Mouse (Mus musculus) heart, embryonic 15.5 days (tissue): Measurements from ENCODE around the gene Epb41l4b. TPM values are rescaled to one million over a fixed set of nuclear protein-coding genes. Genes with fewer than 3 reads are reported as not detected.

Source experiments
- ATAC-seq: fragments of 200-750 bp; cut with Nextera tagmentation; replicated peaks from 2 replicates; pipeline ENCODE4 v1.8.0; 2017; ENCODE audit warnings: low read depth, moderate TSS enrichment; ENCODE audit not compliant: insufficient number of reproducible peaks, insufficient read depth, low FRiP score
- H3K27ac ChIP-seq: fragments of 300-500 bp; sonication (generic); 2 replicates; pipeline ENCODE4 v1.5.1; 2015; ENCODE audit warnings: mild to moderate bottlenecking, inconsistent platforms
- H3K27me3 ChIP-seq: fragments of 300-500 bp; sonication (generic); 2 replicates; pipeline ENCODE4 v1.6.1; 2015; ENCODE audit warnings: inconsistent platforms
- H3K36me3 ChIP-seq: fragments of 300-500 bp; sonication (generic); 2 replicates; pipeline ENCODE4 v1.6.1; 2015; ENCODE audit warnings: mild to moderate bottlenecking, inconsistent platforms
- H3K4me1 ChIP-seq: fragments of 300-500 bp; sonication (generic); replicated peaks from 2 replicates; pipeline ENCODE4 v1.6.1; 2015; ENCODE audit warnings: inconsistent platforms
- H3K4me2 ChIP-seq: fragments of 300-500 bp; sonication (generic); 2 replicates; pipeline ENCODE4 v1.6.1; 2015; ENCODE audit warnings: inconsistent platforms, mild to moderate bottlenecking, moderate library complexity
- H3K4me3 ChIP-seq: fragments of 300-500 bp; sonication (generic); 2 replicates; pipeline ENCODE4 v1.5.1; 2015; ENCODE audit warnings: mild to moderate bottlenecking, inconsistent platforms
- H3K9ac ChIP-seq: fragments of 300-500 bp; sonication (generic); 2 replicates; pipeline ENCODE4 v1.6.1; 2015; ENCODE audit warnings: mild to moderate bottlenecking, inconsistent platforms
- H3K9me3 ChIP-seq: fragments of 300-500 bp; sonication (generic); replicated peaks from 2 replicates; pipeline ENCODE4 v1.6.1; 2016; ENCODE audit warnings: inconsistent platforms
- WGBS: fragments of 180-500 bp; shearing (Covaris S2); methylation state at CpG from one replicate; pipeline ENCODE4 v1.1.7; 2015; ENCODE audit warnings: mixed read lengths; 5-methylcytosine and 5-hydroxymethylcytosine counted together
- polyA plus RNA-seq: library from polyadenylated mRNA; unstranded; fragments of >200 nt; fragmentation: Nextera tagmentation; extraction: Ambion mirVana; gene quantifications from 2 replicates; pipeline ENCODE4 v1.2.1, GENCODE M21; 2015

Epb41l4b gene
- polyA plus RNA-seq, 1 experiment from 2014 or later = 0.31 TPM

DNA sequence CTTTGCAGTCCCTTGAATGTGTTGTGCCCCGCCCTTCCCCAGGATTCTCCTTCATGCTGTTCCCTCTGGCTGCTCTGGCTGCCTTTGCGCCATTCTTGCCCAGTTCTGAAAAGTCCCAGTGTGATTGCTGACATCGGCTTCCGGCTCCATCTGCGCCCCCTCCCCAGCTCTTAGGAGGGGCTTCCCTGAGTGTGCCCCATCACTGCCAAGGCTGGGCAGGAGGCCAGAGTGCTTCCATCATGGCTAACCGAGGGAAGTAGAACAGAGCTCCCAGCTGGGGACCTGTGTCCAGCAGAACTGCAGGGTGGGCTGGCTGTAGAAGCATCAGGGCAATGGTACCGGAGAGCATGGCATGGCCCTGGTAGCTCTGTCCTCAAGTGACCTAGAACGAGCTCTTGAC is 138.2 kb downstream of the Epb41l4b start:
- H3K4me2 ChIP-seq = no peak overlapping the region
- peaks cover 3% of the 10 kb centered on the region; the same call in 1 of the 2 replicates for H3K27me3 ChIP-seq
- H3K27ac ChIP-seq = no peak overlapping the region
- no peak overlapping the region for H3K4me3 ChIP-seq
- no peak for ATAC-seq
- no peaks in the 10 kb centered on the region for H3K36me3 ChIP-seq
- no peak overlapping the region for H3K9ac ChIP-seq
- WGBS = 68% methylated on average over 8 of the region's 8 CpGs
- H3K4me1 ChIP-seq = peaks cover 4% of the 10 kb centered on the region; the same call in 1 of the 2 replicates
- H3K9me3 ChIP-seq = no peaks in the 10 kb centered on the region

DNA sequence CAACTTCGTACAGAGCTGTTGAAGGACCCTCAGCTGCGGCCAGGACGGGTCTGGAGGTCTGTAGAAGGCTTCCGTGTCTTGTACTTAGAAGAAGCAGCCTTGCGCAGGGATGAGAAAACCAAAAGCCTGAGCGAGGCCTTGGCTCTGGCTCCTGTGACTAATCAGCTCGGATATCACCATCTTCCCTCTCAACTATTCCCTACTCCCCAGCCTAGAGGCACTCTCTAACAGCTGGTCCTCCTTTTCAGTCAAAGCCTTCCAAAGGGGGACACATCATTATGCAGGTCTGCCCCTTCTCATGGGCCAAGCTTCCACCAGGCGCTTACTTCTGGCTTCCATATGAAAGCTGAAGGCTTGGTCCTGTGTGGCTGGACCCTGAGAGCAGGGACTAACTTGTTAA is 139.4 kb downstream of the Epb41l4b start:
- Histone ChIP-seq H3K4me3 (no peak overlapping the region), H3K9ac (no peak overlapping the region), H3K27me3 (no peaks in the 10 kb centered on the region), H3K27ac (no peak overlapping the region), H3K36me3 (no peaks in the 10 kb centered on the region), H3K4me2 (no peak overlapping the region), H3K4me1 (peaks cover 4% of the 10 kb centered on the region; the same call in 1 of the 2 replicates), H3K9me3 (no peaks in the 10 kb centered on the region)
- WGBS = 83% methylated on average over 8 of the region's 8 CpGs
- no peak for ATAC-seq

DNA sequence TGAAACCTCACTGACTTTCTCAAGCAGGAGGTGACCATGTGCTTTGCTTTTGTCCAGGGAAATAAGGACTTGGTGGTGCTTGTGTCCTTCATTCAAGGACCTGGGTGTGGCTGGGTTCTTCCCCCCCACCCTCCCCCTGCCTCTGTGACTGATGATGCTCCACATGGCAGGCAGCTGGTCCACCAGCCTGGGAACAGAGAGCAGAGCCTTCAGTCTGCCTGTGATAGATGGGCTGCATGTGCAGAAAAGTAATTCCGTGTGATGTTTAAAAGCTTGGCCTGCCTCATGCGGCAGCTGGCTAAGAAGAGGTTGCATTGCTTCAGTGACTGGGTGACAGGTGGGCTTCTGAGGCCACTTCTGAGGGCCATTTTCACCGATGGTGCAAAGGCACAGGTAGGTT is 140.5 kb downstream of the Epb41l4b start:
- Histone ChIP-seq H3K4me2 (no peak overlapping the region), H3K36me3 (no peaks in the 10 kb centered on the region), H3K27me3 (no peaks in the 10 kb centered on the region), H3K9ac (no peak overlapping the region), H3K27ac (no peak overlapping the region), H3K4me1 (peaks cover 4% of the 10 kb centered on the region; the same call in 1 of the 2 replicates), H3K4me3 (no peak overlapping the region), H3K9me3 (no peaks in the 10 kb centered on the region)
- ATAC-seq = no peak
- 65% methylated on average over 3 of the region's 3 CpGs for WGBS

DNA sequence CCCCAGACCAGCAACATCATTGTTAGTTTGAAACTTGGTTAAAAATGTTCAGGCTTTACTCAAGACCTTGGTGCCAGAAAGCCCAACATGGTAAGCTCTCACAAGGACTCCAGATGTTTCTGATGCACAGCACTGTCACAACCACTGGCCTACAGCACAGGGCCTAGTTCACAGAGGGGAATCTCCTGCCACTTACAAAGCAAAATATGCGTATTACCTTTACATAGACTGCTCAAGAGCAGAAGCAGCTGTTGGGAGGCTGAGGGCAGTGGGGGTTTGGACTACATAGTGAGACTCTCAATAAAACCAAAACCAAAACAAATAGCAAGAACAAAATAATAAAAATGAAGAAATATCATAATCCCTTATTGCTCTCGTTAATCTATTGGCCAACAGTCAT is 141.8 kb downstream of the Epb41l4b start:
- Histone ChIP-seq H3K4me2 (no peak overlapping the region), H3K9ac (no peak overlapping the region), H3K4me1 (peaks cover 4% of the 10 kb centered on the region; the same call in 1 of the 2 replicates), H3K9me3 (no peaks in the 10 kb centered on the region), H3K27ac (no peak overlapping the region), H3K27me3 (no peaks in the 10 kb centered on the region), H3K4me3 (no peak overlapping the region), H3K36me3 (no peaks in the 10 kb centered on the region)
- no peak for ATAC-seq
- 92% methylated on average over 2 of the region's 2 CpGs for WGBS

DNA sequence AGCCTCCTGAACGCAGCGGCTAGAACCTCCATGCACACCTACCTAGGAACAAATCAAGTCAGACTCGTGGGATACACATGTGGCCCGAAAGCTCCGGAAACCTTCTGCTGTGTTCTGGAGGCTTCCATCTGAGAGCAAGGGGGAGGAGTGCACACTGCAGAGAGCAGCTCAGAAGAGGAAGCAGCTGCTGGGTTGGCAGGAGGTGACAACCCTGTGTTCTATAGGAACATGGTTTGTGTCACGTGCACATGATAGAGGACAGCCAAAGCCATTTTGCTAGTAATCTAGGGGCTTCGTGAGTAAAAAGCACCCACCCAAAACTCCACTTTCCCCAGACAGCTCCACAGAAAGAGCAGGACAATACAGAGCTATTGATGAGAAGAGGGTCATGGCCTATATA is 149.9 kb downstream of the Epb41l4b start:
- no peak overlapping the region for H3K4me2 ChIP-seq
- peaks cover 39% of the 10 kb centered on the region for H3K27me3 ChIP-seq
- no peaks in the 10 kb centered on the region for H3K9me3 ChIP-seq
- 70% methylated on average over 7 of the region's 7 CpGs for WGBS
- no peak overlapping the region for H3K4me3 ChIP-seq
- no peak for ATAC-seq
- H3K4me1 ChIP-seq = peaks cover 11% of the 10 kb centered on the region
- H3K27ac ChIP-seq = no peak overlapping the region
- H3K36me3 ChIP-seq = no peaks in the 10 kb centered on the region
- H3K9ac ChIP-seq = no peak overlapping the region

DNA sequence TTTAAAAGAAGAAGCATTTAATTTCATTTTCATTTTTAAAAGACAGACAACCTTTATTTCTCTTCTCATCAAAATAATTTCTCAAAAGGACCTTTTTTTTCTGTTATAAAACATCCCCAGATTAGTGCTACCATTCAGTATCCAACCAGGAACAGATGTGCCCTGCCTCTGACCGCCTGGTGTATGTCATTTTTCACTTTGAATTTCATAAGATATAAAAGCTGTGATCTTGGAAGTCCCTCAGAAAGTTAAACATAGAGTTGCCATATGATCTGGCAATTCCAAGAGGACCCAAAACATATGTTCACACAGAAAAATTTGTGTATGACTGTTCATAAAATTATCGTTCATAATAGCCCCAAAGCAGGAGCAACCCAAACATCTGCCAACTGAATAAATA is 151.3 kb downstream of the Epb41l4b start:
- Histone ChIP-seq H3K9ac (no peak overlapping the region), H3K27me3 (peaks cover 44% of the 10 kb centered on the region), H3K4me3 (no peak overlapping the region), H3K9me3 (no peaks in the 10 kb centered on the region), H3K4me2 (no peak overlapping the region), H3K4me1 (peaks cover 11% of the 10 kb centered on the region), H3K36me3 (no peaks in the 10 kb centered on the region), H3K27ac (no peak overlapping the region)
- whole genome bisulfite sequencing = 70% methylated on average over 2 of the region's 2 CpGs
- ATAC-seq = no peak

DNA sequence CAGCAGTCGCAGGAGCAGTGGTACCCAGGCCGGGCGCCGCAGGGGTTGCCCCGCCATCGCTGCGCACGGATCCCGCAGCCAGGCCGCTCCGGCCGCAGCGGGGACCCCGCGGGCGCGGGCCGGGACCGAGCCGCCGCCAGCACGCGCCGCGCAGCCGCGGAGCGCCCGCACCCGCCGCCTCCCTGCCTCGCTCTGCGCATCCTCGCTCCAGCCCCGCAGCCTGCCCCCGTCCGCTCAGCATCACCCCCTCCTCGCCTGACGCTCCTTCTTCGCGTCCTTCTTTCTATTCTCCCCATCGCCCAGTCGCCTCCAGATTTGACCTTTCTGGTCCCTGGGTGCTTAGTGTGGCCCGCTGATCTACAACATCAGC is 153.0 kb downstream of the Epb41l4b start, which contains the start of gene Frrs1l:
Gene Frrs1l, minus strand, starts transcription at position 177 of the 370 bp plus-strand sequence.
- ATAC-seq = 0 out of 2 replicates have a peak, but pooled peaks have one; percentile 43
- Histone ChIP-seq H3K9ac (peak within 1 kb of the TSS; percentile 55), H3K4me3 (peak within 1 kb of the TSS; percentile 62), H3K4me1 (peaks cover 11% of the 10 kb centered on the region), H3K27me3 (peaks cover 44% of the 10 kb centered on the region), H3K9me3 (no peaks in the 10 kb centered on the region), H3K4me2 (peak within 1 kb of the TSS; percentile 99), H3K36me3 (no peaks in the 10 kb centered on the region), H3K27ac (no peak within 1 kb of the TSS)
- WGBS = under 1% methylated on average over 44 of the region's 44 CpGs

DNA sequence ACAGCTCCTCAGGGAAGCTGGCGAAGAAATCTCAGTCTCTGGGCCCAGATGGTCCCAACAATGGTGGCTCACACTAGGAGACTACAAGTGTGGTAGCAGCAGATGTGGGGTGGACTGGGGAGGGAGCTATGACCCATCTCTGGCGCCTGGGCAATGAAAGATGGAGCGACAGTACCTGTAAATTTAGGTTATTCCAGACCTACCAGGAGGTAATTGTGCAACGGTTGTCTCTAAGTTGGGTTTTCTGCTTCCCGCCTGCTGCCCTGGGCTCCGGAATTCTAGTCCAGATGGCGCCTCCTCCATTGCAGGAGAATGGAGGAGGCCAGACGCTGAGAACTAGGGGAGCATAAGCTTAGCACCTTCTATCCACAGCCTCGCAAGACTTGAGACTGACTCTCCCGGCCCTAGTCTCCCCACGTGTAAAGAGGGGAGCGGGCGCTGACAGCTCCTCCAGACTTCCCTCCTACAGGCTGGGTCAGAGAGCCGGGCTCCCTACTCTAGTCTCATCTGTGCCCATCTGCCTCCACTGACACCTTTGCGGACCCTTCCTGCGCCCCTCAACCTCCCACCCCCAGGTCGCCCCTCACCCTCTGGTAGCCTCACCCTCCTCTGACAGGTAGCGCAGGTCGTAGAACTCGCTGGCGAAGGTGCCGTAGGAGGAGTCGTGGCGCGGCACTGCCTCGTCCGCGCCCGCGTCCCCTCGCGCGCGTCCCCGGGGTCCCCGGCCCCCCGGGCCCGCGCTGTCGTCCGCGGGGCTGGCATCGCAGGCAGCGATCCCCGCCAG is 153.6 kb downstream of the Epb41l4b start:
- peak overlapping the region; percentile 99 for H3K4me2 ChIP-seq
- ATAC-seq = no peak
- WGBS = 5% methylated on average over 45 of the region's 45 CpGs
- H3K27ac ChIP-seq = no peak overlapping the region
- no peaks in the 10 kb centered on the region for H3K9me3 ChIP-seq
- no peaks in the 10 kb centered on the region for H3K36me3 ChIP-seq
- H3K4me1 ChIP-seq = peaks cover 11% of the 10 kb centered on the region
- H3K9ac ChIP-seq = peak overlapping the region; percentile 55
- peak overlapping the region; percentile 62 for H3K4me3 ChIP-seq
- H3K27me3 ChIP-seq = peaks cover 44% of the 10 kb centered on the region

DNA sequence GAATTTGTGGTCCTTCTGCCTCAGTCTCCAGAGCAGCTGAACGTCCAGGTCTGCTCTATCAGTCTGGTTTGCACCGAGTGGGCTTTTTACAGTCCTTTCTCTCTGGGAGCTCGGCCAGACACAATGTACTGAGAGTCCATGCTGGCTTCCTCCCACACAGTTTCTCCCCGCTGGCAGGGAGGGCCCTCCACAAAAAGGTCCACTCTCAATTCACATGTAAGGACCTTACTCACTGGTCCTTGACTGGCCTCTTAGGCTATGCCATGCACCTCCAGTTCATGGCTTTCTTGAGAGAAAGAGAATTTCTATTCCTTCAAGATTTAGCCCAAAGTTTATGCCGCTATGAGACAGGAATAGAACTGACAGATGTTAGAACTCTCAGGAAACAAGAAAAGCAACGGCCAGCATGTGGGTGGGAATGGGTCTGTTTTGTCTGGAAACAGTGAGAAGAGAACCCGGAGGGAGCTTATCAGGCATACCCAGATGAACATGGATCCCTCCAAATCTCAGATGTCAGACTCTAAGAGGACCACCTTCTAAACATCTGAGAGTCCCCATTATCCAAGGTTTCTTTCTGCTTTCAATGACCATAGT is 177.6 kb downstream of the Epb41l4b start:
- Histone ChIP-seq H3K9ac (no peak overlapping the region), H3K27ac (no peak overlapping the region), H3K27me3 (no peaks in the 10 kb centered on the region), H3K4me1 (peaks cover 8% of the 10 kb centered on the region), H3K4me3 (no peak overlapping the region), H3K36me3 (no peaks in the 10 kb centered on the region), H3K9me3 (no peaks in the 10 kb centered on the region), H3K4me2 (no peak overlapping the region)
- ATAC-seq = no peak
- 44% methylated on average over 7 of the region's 7 CpGs for WGBS

DNA sequence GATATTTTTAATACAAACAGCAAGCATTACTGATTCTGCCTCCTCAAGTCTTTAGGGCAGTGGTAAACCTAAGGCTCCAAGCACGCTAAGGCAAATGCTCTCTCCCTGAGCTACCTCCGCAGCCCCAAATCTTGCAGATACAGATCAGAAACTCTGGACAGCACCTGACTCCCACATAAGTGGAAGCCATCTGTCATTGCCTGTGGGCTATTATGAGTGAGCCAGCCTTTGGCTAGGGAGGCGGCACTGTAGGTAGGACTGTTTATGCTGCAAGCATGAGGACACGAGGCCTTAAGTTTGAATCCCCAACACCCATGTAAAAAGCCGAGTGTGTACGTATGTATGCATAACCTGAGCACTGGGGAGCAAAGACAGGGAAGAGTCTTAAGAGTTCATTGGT is 179.6 kb downstream of the Epb41l4b start:
- WGBS = 85% methylated on average over 6 of the region's 6 CpGs
- no peak overlapping the region for H3K4me2 ChIP-seq
- peaks cover 8% of the 10 kb centered on the region for H3K4me1 ChIP-seq
- H3K9me3 ChIP-seq = no peaks in the 10 kb centered on the region
- H3K27me3 ChIP-seq = no peaks in the 10 kb centered on the region
- H3K4me3 ChIP-seq = no peak overlapping the region
- H3K9ac ChIP-seq = no peak overlapping the region
- H3K27ac ChIP-seq = no peak overlapping the region
- no peak for ATAC-seq
- no peaks in the 10 kb centered on the region for H3K36me3 ChIP-seq

DNA sequence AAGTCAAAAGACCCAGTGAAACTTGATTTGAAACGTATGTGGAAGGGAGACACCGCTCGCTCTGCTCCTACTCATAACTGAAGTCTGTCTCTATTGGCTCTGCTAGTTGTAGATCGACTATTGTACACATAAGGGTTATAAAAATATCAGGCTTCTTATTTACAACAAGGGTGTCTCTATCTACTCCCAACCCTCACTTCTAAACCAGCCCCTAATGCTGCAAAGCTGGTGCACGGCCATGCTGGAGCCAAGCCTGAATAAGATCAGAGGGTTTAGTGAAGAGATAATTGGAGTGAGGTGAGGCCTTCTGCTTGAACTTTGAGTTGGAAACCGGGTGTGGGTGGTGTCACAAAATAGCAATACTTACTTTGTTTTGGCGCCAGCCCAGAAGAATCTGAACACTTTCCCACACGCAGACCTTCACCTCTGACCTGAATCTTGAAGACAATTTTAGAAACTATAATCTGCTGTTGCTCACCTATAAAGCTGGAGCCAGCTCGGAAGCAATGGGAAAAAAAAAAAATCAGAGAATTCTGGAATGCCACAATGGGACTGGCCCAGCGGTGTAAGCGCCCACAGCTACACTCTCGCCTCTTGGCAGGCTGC is 181.8 kb downstream of the Epb41l4b start:
- Histone ChIP-seq H3K36me3 (no peaks in the 10 kb centered on the region), H3K4me3 (no peak overlapping the region), H3K27me3 (no peaks in the 10 kb centered on the region), H3K9me3 (no peaks in the 10 kb centered on the region), H3K27ac (no peak overlapping the region), H3K9ac (no peak overlapping the region), H3K4me1 (peaks cover 14% of the 10 kb centered on the region), H3K4me2 (no peak overlapping the region)
- ATAC-seq = no peak
- 53% methylated on average over 12 of the region's 12 CpGs for WGBS
